Mouse (Mus musculus): Measurements from ENCODE around the gene Ahnak2. TPM values are rescaled to one million over a fixed set of nuclear protein-coding genes. Genes with fewer than 3 reads are reported as not detected.
"Not testable (repeated sequence)": the region's sequence is repeated elsewhere in the genome, so short reads cannot be mapped to it uniquely, and the experiment has no call there.

Ahnak2 gene
- 3.3 and 4.0 TPM in 2 replicates for polyA plus RNA-seq (2012; rRNA removed)

- Histone ChIP-seq H3K4me3 (ENCODE audit: control insufficient read depth, insufficient read depth, low read length) (peak within 1 kb of the TSS; percentile 13; the same call in 1 of the 2 replicates), H3K27me3 (ENCODE audit: control insufficient read depth, insufficient read depth, low read length) (peaks cover 10% of the 10 kb centered on the region), H3K36me3 (ENCODE audit: control insufficient read depth, insufficient read depth, low read length) (no peaks in the 10 kb centered on the region), H3K27ac (ENCODE audit: control insufficient read depth, insufficient read depth, low read length) (no peak within 1 kb of the TSS), H3K4me1 (replicated peaks; ENCODE audit: control insufficient read depth, insufficient read depth, low read length) (peaks cover 6% of the 10 kb centered on the region; the same call in 1 of the 2 replicates)
- no peak for DNase-seq
- 8% methylated on average over 67 of the region's 69 CpGs for WGBS
- TF ChIP-seq CTCF (IDR thresholded peaks at IDR 0.05; ENCODE audit: borderline replicate concordance, control insufficient read depth, extremely low read depth, insufficient read depth, low read length, poor library complexity) (no peak), POLR2A (IDR thresholded peaks at IDR 0.05; ENCODE audit: control insufficient read depth, extremely low read depth, insufficient read depth, low read length, poor library complexity) (no peak)
Observed at GRCm38 (mm10) chr12:112801864-112802846, at the start of gene Ahnak2. TSS of gene Ahnak2 (minus strand) at chr12:112802657.

- Histone ChIP-seq H3K36me3 (ENCODE audit: control insufficient read depth, insufficient read depth, low read length) (peaks cover 48% of the 10 kb centered on the region), H3K27me3 (ENCODE audit: control insufficient read depth, insufficient read depth, low read length) (no peaks in the 10 kb centered on the region), H3K4me3 (ENCODE audit: control insufficient read depth, insufficient read depth, low read length) (no peak overlapping the region), H3K27ac (ENCODE audit: control insufficient read depth, insufficient read depth, low read length) (no peak overlapping the region), H3K4me1 (replicated peaks; ENCODE audit: control insufficient read depth, insufficient read depth, low read length) (peaks cover 28% of the 10 kb centered on the region)
- TF ChIP-seq CTCF (IDR thresholded peaks at IDR 0.05; ENCODE audit: borderline replicate concordance, control insufficient read depth, extremely low read depth, insufficient read depth, low read length, poor library complexity), result no peak
- no peak for TF ChIP-seq POLR2A (IDR thresholded peaks at IDR 0.05; ENCODE audit: control insufficient read depth, extremely low read depth, insufficient read depth, low read length, poor library complexity)
- WGBS, result 93% methylated on average over 8 of the region's 8 CpGs
- no peak for DNase-seq
Observed at GRCm38 (mm10) chr12:112851116-112851515, 48.7 kb upstream of the Ahnak2 start.

DNA sequence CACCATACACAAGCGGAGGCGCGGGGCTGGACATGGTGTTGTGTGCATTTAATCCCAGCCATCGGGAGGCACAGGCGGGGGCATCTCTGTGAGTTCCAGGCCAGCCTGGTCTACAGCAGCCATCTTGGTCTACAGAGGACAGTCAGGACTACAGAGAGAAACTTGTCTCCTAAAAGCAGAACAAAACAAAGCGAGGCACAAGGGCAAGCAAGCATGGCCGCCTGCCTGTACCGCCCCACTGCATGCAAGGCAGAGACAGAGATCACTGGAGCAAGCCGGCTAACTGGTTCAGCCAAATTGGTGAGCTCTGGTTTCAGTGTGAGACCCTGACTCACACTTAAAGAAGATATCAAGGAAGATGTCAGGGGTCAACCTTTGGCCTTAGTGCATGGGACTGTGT lies 47.9 kb upstream of the Ahnak2 start:
- Histone ChIP-seq H3K4me3 (ENCODE audit: control insufficient read depth, insufficient read depth, low read length) (no peak overlapping the region), H3K27ac (ENCODE audit: control insufficient read depth, insufficient read depth, low read length) (no peak overlapping the region), H3K36me3 (ENCODE audit: control insufficient read depth, insufficient read depth, low read length) (peaks cover 44% of the 10 kb centered on the region), H3K4me1 (replicated peaks; ENCODE audit: control insufficient read depth, insufficient read depth, low read length) (peaks cover 23% of the 10 kb centered on the region), H3K27me3 (ENCODE audit: control insufficient read depth, insufficient read depth, low read length) (no peaks in the 10 kb centered on the region)
- TF ChIP-seq POLR2A (IDR thresholded peaks at IDR 0.05; ENCODE audit: control insufficient read depth, extremely low read depth, insufficient read depth, low read length, poor library complexity), result no peak
- no peak for TF ChIP-seq CTCF (IDR thresholded peaks at IDR 0.05; ENCODE audit: borderline replicate concordance, control insufficient read depth, extremely low read depth, insufficient read depth, low read length, poor library complexity)
- DNase-seq, result no peak
- WGBS, result 97% methylated on average over 9 of the region's 9 CpGs

GRCm38 (mm10) chr12:112849235-112850022 lies 47.0 kb upstream of the Ahnak2 start:
- Histone ChIP-seq H3K4me1 (replicated peaks; ENCODE audit: control insufficient read depth, insufficient read depth, low read length) (peaks cover 15% of the 10 kb centered on the region), H3K36me3 (ENCODE audit: control insufficient read depth, insufficient read depth, low read length) (peaks cover 43% of the 10 kb centered on the region), H3K4me3 (ENCODE audit: control insufficient read depth, insufficient read depth, low read length) (no peak overlapping the region), H3K27me3 (ENCODE audit: control insufficient read depth, insufficient read depth, low read length) (no peaks in the 10 kb centered on the region), H3K27ac (ENCODE audit: control insufficient read depth, insufficient read depth, low read length) (no peak overlapping the region)
- 63% methylated on average over 11 of the region's 11 CpGs for WGBS
- no peak for TF ChIP-seq CTCF (IDR thresholded peaks at IDR 0.05; ENCODE audit: borderline replicate concordance, control insufficient read depth, extremely low read depth, insufficient read depth, low read length, poor library complexity)
- no peak for TF ChIP-seq POLR2A (IDR thresholded peaks at IDR 0.05; ENCODE audit: control insufficient read depth, extremely low read depth, insufficient read depth, low read length, poor library complexity)
- DNase-seq, result no peak

DNA sequence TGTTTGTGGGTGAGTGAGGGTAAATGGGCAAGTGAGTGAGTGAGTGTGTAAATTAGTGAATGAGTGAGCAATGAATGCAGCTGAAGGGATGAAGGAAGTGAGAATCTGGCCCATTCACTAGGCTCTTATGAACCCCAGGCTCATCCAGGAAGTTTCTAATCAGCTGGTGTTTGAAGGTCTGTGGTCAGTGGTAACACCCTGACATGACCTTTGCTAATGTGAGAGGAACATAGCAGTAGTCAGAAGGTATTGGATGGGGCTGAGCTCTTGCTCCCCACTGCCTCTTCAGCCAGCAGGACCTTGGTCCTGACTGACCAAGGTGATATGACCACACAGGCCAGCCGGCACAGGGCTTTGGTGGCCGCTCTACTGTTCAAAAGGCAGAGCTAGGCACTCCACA lies 45.4 kb upstream of the Ahnak2 start:
- DNase-seq, result no peak
- Histone ChIP-seq H3K27me3 (ENCODE audit: control insufficient read depth, insufficient read depth, low read length) (no peaks in the 10 kb centered on the region), H3K4me3 (ENCODE audit: control insufficient read depth, insufficient read depth, low read length) (no peak overlapping the region), H3K4me1 (replicated peaks; ENCODE audit: control insufficient read depth, insufficient read depth, low read length) (peaks cover 3% of the 10 kb centered on the region), H3K27ac (ENCODE audit: control insufficient read depth, insufficient read depth, low read length) (no peak overlapping the region), H3K36me3 (ENCODE audit: control insufficient read depth, insufficient read depth, low read length) (peaks cover 30% of the 10 kb centered on the region)
- no peak for TF ChIP-seq POLR2A (IDR thresholded peaks at IDR 0.05; ENCODE audit: control insufficient read depth, extremely low read depth, insufficient read depth, low read length, poor library complexity)
- no peak for TF ChIP-seq CTCF (IDR thresholded peaks at IDR 0.05; ENCODE audit: borderline replicate concordance, control insufficient read depth, extremely low read depth, insufficient read depth, low read length, poor library complexity)
- 92% methylated on average over 2 of the region's 2 CpGs for WGBS

- peak; percentile 92 for DNase-seq
- 26% methylated on average over 3 of the region's 3 CpGs for WGBS
- Histone ChIP-seq H3K4me1 (replicated peaks; ENCODE audit: control insufficient read depth, insufficient read depth, low read length) (no peaks in the 10 kb centered on the region), H3K4me3 (ENCODE audit: control insufficient read depth, insufficient read depth, low read length) (no peak overlapping the region), H3K27ac (ENCODE audit: control insufficient read depth, insufficient read depth, low read length) (no peak overlapping the region), H3K27me3 (ENCODE audit: control insufficient read depth, insufficient read depth, low read length) (no peaks in the 10 kb centered on the region), H3K36me3 (ENCODE audit: control insufficient read depth, insufficient read depth, low read length) (no peaks in the 10 kb centered on the region)
- TF ChIP-seq POLR2A (IDR thresholded peaks at IDR 0.05; ENCODE audit: control insufficient read depth, extremely low read depth, insufficient read depth, low read length, poor library complexity) (no peak), CTCF (IDR thresholded peaks at IDR 0.05; ENCODE audit: borderline replicate concordance, control insufficient read depth, extremely low read depth, insufficient read depth, low read length, poor library complexity) (peak; percentile 84)
Observed at GRCm38 (mm10) chr12:112843803-112844202, 41.3 kb upstream of the Ahnak2 start.

DNA sequence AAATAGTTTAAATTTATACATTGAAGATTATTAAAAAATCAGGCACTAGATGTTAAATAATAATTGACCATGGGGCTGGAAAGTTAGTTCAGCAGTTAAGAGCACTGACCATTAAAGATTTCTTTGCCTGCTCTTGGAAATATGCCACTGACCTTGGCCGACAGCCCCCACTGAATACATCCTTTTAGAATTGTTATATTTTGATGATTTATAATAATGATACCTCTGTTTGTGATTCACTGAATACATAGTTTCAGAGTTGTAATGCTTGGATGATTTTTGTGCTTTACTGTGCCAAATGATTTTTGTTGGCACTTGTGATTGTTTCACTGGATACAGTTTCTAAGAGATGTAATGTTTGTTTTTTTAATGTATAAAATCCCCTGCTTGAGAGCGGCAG lies 39.7 kb upstream of the Ahnak2 start:
- 91% methylated on average over 2 of the region's 2 CpGs for WGBS
- H3K27ac ChIP-seq (ENCODE audit: control insufficient read depth, insufficient read depth, low read length); H3K4me3 ChIP-seq (ENCODE audit: control insufficient read depth, insufficient read depth, low read length); DNase-seq; H3K4me1 ChIP-seq (replicated peaks; ENCODE audit: control insufficient read depth, insufficient read depth, low read length); H3K36me3 ChIP-seq (ENCODE audit: control insufficient read depth, insufficient read depth, low read length); H3K27me3 ChIP-seq (ENCODE audit: control insufficient read depth, insufficient read depth, low read length): not testable (repeated sequence)

- 85% methylated on average over 4 of the region's 4 CpGs for WGBS
Observed at GRCm38 (mm10) chr12:112841338-112841892, 39.0 kb upstream of the Ahnak2 start.

More at GRCm38 (mm10) chr12:112841338-112841892, 39.0 kb upstream of the Ahnak2 start:
- not testable (repeated sequence) for H3K4me3 ChIP-seq (ENCODE audit: control insufficient read depth, insufficient read depth, low read length); H3K27ac ChIP-seq (ENCODE audit: control insufficient read depth, insufficient read depth, low read length); DNase-seq; H3K36me3 ChIP-seq (ENCODE audit: control insufficient read depth, insufficient read depth, low read length); H3K4me1 ChIP-seq (replicated peaks; ENCODE audit: control insufficient read depth, insufficient read depth, low read length); H3K27me3 ChIP-seq (ENCODE audit: control insufficient read depth, insufficient read depth, low read length)

Data from thymus, adult 2 months (tissue).